29 mouse cellular contexts compared by ENCODE assay signal in genomic region chr1:174888684-174889405, GRCm38 (mm10). TPM values are rescaled to one million over a fixed set of nuclear protein-coding genes. Genes with fewer than 3 reads are reported as not detected.
A peak's percentile ranks its signal among the peaks of the same experiment; 100 is the strongest.
DNase-seq lines count a peak whose midpoint lies in the region; ATAC-seq and TF ChIP-seq lines count a peak whose summit lies in the region.
"Had no signal": no experiment of that assay in that cellular context is flagged by ENCODE, and none has a peak within 500 bp of the region (broad histone marks: within the 10 kb centered on the region; RNA-seq: fewer than 3 reads in every experiment).

No protein-coding gene starts in this region.

- no peak overlapping the region for H3ac ChIP-seq in myocyte (ENCODE audit: control insufficient read depth, insufficient read length)

- 0 out of 2 replicates have a peak, but pooled peaks have one; percentile 52 for ATAC-seq in frontal cortex, adult (ENCODE audit: low TSS enrichment)
- ATAC-seq: forebrain, embryonic 15.5 days; hindbrain, postnatal 0 days; intestine, embryonic 15.5 days; midbrain, embryonic 16.5 days had no signal

- H3K4me2 ChIP-seq in myocyte (ENCODE audit: low read depth), result no peak overlapping the region
- H3K4me2 ChIP-seq: forebrain, embryonic 15.5 days; heart, embryonic 15.5 days; hindbrain, embryonic 12.5 days; intestine, embryonic 15.5 days; liver, embryonic 11.5 days; lung, embryonic 15.5 days; midbrain, embryonic 11.5 days; neural tube, embryonic 12.5 days; stomach, embryonic 15.5 days had no signal

- DNase-seq in frontal cortex, postnatal 36 days (ENCODE audit: low spot score in 2 of 2), result no peak
- DNase-seq in 3T3-L1 (ENCODE audit: low read depth, low spot score), result peak; percentile 84
- DNase-seq in left cerebral cortex, adult 11 months (ENCODE audit: low spot score), result no peak
- DNase-seq in kidney, postnatal 25 days, result no peak
- DNase-seq: adrenal gland, postnatal 36 days; cerebellum, adult 18-20 months; cerebellum, postnatal 14 days; heart, postnatal 36 days; kidney, adult 8-10 months; layer of hippocampus, postnatal 36 days; lung, postnatal 36 days; right cerebral cortex, postnatal 4 days; thymus, postnatal 14 days had no signal

- peak overlapping the region; percentile 75 for H3K27ac ChIP-seq in embryonic fibroblast, embryonic 13.5 days (ENCODE audit: insufficient read depth, low read length)
- H3K27ac ChIP-seq: forebrain, embryonic 10.5 days; forebrain, embryonic 15.5 days; heart, embryonic 15.5 days; hindbrain, embryonic 12.5 days; hindbrain, postnatal 0 days; intestine, embryonic 15.5 days; kidney, postnatal 0 days; lung, embryonic 15.5 days; neural tube, embryonic 12.5 days; stomach, embryonic 15.5 days had no signal

- no peaks in the 10 kb centered on the region for H3K36me3 ChIP-seq in myocyte (ENCODE audit: control insufficient read depth, insufficient read depth)
- H3K36me3 ChIP-seq: forebrain, embryonic 10.5 days; forebrain, embryonic 15.5 days; heart, embryonic 15.5 days; hindbrain, embryonic 12.5 days; intestine, embryonic 15.5 days; lung, embryonic 15.5 days; neural tube, embryonic 12.5 days; stomach, embryonic 15.5 days had no signal

- peaks cover 4% of the 10 kb centered on the region; the same call in 1 of the 2 replicates for H3K4me1 ChIP-seq in embryonic fibroblast, embryonic 13.5 days (ENCODE audit: control insufficient read depth, insufficient read depth, low read length)
- H3K4me1 ChIP-seq: forebrain, embryonic 10.5 days; forebrain, embryonic 15.5 days; heart, embryonic 15.5 days; hindbrain, embryonic 12.5 days; intestine, embryonic 15.5 days; lung, embryonic 15.5 days; neural tube, embryonic 12.5 days; stomach, embryonic 15.5 days had no signal

- no peak for TF ChIP-seq CTCF in embryonic fibroblast, embryonic 13.5 days (IDR thresholded peaks at IDR 0.05; ENCODE audit: borderline replicate concordance, insufficient read depth, low read length)

- no peaks in the 10 kb centered on the region for H3K79me2 ChIP-seq in myocyte (ENCODE audit: control insufficient read depth, insufficient read depth)

- H3K27me3 ChIP-seq in myocyte (ENCODE audit: control insufficient read depth, insufficient read depth, insufficient read length), result no peaks in the 10 kb centered on the region
- H3K27me3 ChIP-seq: forebrain, embryonic 15.5 days; heart, embryonic 15.5 days; hindbrain, embryonic 12.5 days; intestine, embryonic 15.5 days; lung, embryonic 15.5 days; neural tube, embryonic 12.5 days; stomach, embryonic 15.5 days had no signal

- no peak; the same call in 1 of the 2 replicates for TF ChIP-seq POLR2A in embryonic fibroblast, embryonic 13.5 days (IDR thresholded peaks at IDR 0.05; ENCODE audit: low read depth, low read length)
- no peak for TF ChIP-seq POLR2A in myocyte (IDR thresholded peaks at IDR 0.05; ENCODE audit: insufficient read length, low read depth)

- H3K4me3 ChIP-seq in embryonic fibroblast, embryonic 13.5 days (ENCODE audit: insufficient read depth, low read length), result no peak overlapping the region
- no peak overlapping the region for H3K4me3 ChIP-seq in myocyte
- H3K4me3 ChIP-seq: forebrain, embryonic 10.5 days; forebrain, embryonic 15.5 days; heart, embryonic 15.5 days; hindbrain, embryonic 12.5 days; intestine, embryonic 15.5 days; lung, embryonic 15.5 days; neural tube, embryonic 12.5 days; stomach, embryonic 15.5 days had no signal

TF ChIP-seq in myocyte, 11 proteins besides CTCF, POLR2A, EP300 and RAD21:
- TF ChIP-seq CEBPB (IDR thresholded peaks at IDR 0.05; ENCODE audit: insufficient read depth, poor library complexity, severe bottlenecking) (peak; percentile 62; the same call in 1 of the 2 replicates), REST (IDR thresholded peaks at IDR 0.05; ENCODE audit: insufficient read depth, insufficient read length) (no peak)

RNA-seq across cellular contexts. Expression of gene Grem2, which starts 32.8 kb away (rescaled TPM):
- 94.6 and 113 TPM in 2 replicates for polyA plus RNA-seq in embryonic fibroblast, embryonic 13.5 days (2011; ENCODE audit: insufficient read length, low read depth, missing spikeins)
- polyA plus RNA-seq in myocyte (2012; fragmentation: generic; extraction: Trizol), result 0.04 TPM

Comparison
In these comparisons a context has a peak if more than half of its experiments do, and no peak if none do; other contexts are left out.
1. RNA of gene Grem2, which starts 32.8 kb away (polyA plus RNA-seq): 94.6 to 113 TPM in embryonic fibroblast, embryonic 13.5 days; 0.04 TPM in myocyte (single experiment); every median in the first group is over 10 times any median in the second.